Mouse (Mus musculus): ENCODE data around the gene Camk1. TPM values are rescaled to one million over a fixed set of nuclear protein-coding genes. Genes with fewer than 3 reads are reported as not detected.
"Not testable (repeated sequence)": the region's sequence is repeated elsewhere in the genome, so short reads cannot be mapped to it uniquely, and the experiment has no call there.

The Camk1 gene
- total RNA-seq, 4 experiments from 2014 or later: 37.4 to 43.2 (median 40.5) TPM

DNA sequence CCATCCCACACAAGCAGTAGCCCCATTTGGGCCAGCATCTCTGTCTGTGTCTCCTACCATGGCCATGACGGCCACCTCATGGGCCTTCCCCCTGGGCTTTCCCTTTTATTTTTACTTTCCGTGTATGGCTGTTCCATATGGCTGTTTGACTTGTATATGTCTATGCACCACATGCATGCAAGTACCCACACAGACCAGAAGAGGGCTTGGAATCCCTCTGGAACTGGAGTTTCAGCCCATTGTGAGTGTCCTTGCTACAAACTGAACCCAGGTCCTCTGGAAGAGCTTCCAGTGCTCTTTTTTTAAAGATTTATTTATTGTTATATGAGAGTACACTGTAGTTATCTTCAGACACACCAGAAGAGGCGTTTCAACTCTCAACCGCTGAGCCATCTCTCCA, 17.7 kb upstream of the Camk1 start:
- no peak for DNase-seq (ENCODE audit: low spot score in 2 of 2)

DNA sequence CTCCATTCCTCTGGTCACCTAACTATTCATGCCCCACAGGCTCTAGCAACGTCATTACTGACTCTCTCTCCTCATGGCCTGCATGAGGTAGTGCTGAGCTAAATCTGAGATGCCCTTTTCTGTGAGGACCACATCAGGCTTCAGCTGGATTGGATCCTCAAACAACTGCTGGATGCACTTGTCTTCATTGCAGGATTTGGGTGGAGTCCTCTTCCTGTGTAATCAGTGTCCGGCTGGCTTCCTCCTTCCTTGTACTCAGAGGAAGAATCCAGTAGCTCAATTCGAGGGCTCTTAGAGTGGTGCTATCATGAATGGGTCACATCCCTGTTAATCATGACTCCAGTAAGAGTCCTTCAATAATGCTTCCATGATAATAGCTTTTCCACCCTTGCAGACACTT, 9.9 kb upstream of the Camk1 start:
- no peak for DNase-seq (ENCODE audit: low spot score in 2 of 2)

GRCm38 (mm10) chr6:113352820-113353219, 9.0 kb upstream of the Camk1 start:
- DNase-seq (ENCODE audit: low spot score in 2 of 2): no peak

DNA sequence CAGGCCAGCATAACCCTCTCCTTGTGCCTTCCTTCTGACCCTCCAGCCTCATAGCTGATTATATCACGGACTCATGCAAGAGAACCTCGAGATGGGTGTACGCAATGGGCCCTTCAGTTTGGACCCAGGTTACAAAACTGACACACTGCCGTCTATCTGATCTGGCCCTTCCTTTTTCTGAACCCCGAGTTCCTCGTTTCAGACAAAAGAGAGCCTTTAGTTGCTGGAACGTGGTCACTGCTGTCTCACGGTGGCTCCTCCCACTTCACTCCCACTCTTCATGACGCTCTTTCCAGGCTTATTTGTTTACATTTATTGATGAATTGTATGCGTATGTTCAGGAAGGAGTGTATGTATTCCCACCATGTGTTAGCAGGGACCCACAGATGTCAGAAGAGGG, 7.9 kb upstream of the Camk1 start:
- DNase-seq (ENCODE audit: low spot score in 2 of 2): no peak

DNA sequence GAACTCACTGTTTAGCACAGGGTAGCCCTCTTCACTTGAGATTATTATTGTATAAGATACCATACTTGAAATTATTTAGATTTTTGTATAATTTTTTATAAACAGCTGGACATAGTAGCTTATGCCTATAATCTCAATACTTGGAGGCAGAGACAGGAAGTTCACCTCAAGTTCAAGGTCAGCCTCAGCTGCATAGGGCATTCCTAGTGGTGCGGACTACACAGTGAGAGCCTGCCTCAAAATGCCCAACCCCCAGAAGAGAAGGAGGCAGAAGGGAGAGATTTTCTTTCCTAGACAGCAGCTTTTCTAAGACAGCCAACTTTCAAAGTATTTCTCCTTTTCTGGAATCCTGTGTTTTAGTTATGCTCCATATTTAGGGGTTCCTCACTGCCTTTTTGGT, 7.4 kb upstream of the Camk1 start:
- no peak for DNase-seq (ENCODE audit: low spot score in 2 of 2)

DNA sequence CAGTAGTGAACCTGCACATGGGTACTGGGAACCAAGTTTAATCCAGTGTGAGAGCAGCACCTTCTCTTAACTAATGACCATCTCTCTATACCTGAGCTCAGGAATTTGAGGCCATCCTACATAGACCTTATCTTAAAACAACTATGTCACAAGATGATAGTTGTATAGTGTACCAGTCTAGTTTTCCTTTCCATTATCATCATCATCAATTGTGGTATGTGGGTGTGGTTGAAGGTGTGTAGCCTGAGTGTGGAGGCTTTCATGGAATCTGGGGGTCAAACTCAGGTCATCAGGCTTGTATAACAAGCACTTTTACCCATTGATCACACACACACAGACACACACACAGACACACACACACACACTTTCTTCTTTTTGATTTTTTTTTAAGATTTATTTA, 6.8 kb upstream of the Camk1 start:
- DNase-seq (ENCODE audit: low spot score in 2 of 2): no peak

DNA sequence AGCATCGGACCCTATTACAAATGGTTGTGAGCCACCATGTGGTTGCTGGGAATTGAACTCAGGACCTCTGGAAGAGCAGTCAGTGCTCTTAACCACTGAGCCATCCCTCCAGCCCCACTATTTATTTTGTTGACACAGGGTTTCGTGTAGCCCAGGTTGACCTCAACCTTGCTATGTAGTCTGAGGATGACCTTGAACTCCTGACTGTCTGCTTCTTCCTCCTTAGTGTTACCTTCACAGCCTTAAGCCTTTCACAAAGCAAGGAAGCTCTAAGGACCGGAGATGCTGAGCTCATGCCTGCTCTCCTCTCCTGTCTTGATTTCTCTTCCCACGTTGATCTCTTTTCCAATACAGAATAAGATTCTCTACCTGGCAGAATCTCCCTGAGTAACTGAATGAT, 3.1 kb upstream of the Camk1 start:
- DNase-seq (ENCODE audit: low spot score in 2 of 2): no peak

- peak; percentile 75 to 87 for DNase-seq (ENCODE audit: low spot score in 2 of 2)
Measured at GRCm38 (mm10) chr6:113344321-113344720, 537 bp upstream of the Camk1 start.

DNA sequence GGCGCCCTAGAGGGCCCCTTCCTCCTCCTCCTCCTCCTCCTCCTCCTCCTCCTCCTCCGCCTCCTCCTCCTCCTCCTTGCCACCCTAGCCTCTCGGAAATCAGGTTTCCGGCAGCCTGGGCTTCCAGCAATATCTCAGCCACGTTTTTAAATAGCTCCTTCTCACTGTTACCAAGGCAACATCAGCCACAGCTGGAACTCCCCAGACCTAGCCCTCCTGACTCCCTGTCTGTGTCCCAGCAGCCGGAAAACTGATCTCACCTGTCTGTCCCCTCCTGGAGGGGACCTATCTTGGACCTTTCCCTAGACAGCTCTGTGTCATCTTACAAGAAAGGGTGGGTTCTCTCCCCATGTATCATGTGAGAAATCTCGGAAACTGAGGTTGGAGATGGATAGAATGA, 1.5 kb downstream of the Camk1 start:
- DNase-seq (ENCODE audit: low spot score in 2 of 2): no peak

DNA sequence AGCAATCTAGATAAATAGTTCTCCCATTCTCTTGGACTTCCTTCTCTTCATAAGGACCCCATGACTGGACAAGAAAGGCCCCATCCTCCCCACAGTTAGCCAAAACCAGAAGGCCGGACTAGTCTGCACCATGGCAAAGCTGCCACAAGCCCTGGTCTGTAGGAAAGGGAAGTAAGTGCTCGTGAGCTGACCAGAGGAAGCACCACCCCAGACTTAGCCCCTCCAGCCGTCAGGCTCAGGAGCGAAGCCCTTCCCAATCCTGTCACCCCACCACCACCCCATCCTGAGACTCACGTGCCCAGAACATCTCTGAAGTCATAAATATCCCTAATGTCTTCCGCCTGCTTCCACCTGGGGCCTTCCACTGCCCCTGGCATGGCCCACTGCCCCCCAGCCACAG, 2.2 kb downstream of the Camk1 start:
- DNase-seq (ENCODE audit: low spot score in 2 of 2): no peak

DNA sequence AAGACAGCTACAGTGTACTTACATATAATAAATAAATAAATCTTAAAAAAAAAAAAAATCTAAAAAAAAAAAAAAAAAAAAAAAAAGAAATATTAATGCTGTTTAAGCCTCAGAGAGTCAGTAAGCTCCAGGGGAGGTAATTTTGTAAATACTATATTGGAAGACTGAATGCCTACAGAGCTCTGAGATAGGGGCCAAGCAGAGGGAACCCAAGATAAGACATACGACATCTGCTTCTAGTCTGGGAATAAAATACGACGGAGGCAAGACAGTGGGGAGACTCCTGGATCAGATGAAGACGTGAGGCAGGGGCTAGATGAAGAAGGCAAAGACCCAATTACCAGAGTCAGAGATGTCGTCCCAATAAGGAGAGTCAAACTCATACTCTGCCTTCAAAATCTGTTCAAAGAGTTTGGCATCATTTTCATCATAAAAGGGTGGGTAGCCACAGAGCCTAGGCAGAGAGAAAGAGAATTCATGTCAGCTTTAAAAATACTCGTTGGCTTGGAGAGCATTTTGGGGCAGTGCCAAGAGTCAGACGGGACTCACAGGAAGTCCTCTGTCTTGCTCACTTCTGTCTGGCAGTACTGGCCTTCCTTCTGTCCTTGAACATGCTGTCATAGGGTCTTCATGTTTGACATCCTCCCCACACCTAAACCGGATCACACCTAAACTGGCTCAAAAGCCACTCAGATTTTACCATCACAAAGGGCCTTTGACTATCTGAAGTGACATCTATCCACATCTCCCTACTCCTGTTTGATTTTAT, 6.7 kb downstream of the Camk1 start:
- DNase-seq (ENCODE audit: low spot score in 2 of 2): no peak

DNA sequence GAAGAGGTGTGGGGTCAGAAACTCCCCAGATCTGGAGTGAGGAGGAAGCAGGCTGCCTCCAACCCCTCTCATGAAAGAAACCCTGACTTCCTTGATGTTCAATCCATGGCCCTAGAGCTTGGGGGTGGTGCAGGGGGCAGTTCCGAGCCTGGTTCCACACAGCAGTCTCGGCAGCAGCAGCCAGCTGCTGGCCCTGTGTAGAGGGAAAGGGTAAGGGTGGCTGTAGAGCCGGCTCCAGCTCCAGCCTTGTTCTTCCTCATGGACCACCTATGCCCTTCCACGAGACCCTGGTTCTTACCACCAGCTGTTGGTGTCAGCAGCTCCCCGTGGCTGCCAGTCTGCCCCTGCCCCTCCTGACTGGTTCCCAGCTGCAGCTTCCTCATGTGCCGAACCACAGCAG, 9.6 kb downstream of the Camk1 start:
- DNase-seq (ENCODE audit: low spot score in 2 of 2): no peak

DNA sequence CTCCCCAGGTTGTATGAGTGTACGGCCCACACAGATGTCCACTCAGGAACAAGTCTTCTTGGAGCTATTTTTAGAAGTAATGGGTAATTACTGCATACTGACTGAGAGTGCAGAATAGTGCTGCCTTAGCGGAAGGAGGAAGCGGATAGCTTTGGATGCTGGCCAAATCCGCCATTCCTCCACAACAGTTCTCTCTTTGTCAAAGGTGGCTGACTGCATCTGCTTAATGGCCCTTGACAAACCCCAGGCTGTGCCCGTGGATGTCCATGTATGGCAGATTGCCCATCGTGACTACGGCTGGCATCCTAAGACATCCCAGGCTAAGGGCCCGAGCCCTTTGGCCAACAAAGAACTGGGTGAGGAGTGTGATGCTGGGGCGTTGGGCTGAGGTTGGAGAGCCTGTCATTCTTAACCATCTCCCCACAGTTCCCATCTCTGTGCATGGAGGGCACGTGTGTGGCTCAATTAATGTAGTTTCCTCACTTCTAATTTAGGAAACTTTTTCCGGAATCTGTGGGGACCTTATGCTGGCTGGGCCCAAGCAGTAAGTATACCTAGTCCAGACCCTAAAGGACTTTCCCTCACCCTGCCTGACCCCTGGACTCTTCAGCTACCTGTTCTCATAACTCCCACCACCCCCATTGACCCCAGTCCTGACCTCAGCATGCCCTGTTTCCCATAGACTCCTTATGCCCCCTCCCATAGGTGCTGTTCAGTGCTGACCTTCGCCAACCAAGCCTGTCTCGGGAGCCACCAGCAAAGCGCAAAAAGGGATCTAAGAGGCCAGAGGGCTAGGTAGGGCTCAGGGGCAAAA, 10.4 kb downstream of the Camk1 start:
- DNase-seq (ENCODE audit: low spot score in 2 of 2): no peak

DNA sequence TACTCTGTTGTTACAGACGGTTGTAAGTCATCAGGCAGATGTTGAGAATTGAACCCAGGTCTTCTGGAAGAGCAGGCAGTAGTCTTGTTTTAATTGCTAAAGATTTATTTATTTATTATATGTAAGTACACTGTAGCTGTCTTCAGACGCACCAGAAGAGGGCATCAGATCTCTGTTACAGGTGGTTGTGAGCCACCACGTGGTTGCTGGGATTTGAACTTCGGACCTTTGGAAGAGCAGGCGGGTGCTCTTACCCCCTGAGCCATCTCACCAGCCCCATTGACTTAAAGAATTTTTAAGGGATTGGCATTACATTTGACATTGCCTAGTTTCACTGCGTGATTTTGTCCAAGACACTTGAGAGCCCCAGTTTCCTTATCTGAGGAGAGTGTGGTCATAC, 11.1 kb downstream of the Camk1 start:
- not testable (repeated sequence) for DNase-seq (ENCODE audit: low spot score in 2 of 2)

GRCm38 (mm10) chr6:113331721-113332120, 12.1 kb downstream of the Camk1 start:
- DNase-seq (ENCODE audit: low spot score in 2 of 2): no peak

DNA sequence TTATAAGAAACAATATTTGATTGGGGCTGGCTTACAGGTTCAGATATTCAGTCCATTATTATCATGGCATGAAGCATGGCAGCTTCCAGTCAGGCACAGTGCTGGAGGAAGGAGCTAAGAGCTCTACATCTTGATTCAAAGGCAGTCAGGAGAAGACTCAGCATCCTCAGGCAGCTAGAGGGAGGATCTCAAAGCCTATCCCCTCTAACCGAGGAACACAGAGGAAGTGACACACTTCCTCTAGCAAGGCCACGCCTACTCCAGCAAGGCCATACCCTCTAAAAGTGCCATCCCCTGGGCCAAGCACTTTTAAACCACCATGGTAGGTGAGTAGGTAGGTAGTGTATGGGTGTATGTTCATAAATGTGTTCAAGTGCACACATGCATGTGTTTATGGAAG, 13.2 kb downstream of the Camk1 start:
- no peak for DNase-seq (ENCODE audit: low spot score in 2 of 2)

DNA sequence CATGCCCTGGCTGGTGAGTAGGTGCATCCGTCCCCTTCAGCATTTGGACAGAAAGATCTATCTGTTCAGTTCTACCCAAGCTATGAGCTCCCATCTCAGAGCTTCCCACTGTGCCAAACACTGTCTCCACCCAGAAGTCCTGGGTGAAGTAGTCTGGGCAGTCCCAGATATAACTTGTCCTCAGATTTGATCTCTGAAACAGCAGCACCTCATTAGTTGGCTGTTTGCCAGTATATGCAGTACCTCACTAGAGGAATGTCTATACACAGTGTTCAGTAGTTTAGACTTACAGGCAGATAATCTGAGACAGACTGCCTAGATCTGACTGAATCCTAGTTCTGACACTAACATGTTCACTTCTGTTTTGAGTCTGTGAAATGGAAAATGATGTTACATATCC, 14.4 kb downstream of the Camk1 start:
- no peak for DNase-seq (ENCODE audit: low spot score in 2 of 2)

DNA sequence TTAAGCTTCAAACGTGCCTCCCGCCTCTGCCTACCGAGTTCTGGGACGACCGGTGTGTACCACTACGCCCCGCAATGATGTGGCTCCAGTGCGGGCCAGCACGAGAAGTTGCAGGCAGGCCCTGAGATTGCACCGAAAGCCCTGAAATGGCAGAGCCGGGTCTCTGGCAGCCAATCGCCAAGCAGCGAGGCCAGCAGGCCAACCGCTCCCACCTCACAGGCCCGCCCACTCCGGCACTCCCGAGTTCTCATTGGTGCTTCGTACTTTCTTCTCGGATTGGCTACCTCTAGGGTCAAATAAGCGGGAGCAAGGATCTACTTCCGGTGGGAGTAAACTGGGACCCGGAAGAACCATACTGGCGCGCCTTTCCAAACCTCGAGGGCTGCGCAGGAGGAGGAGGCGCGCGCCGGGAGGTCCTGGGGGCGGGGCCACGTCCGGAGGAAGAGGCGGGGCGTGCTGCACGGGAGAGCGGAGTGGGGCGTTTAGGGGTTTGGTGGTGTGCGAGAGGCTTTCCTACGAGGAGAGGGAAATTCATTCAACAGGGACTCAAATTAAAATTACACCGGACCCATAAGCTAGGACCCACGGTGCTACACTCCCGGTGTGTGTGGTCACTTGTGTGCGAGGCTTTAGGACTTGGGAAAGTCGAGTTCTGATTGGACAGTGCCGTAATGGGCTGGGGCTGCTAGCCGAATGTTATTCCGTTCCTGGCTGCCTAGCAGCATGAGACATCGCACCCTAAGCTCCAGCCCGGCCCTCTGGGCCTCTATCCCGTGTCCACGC, 17.1 kb downstream of the Camk1 start, which contains the start of gene Ogg1:
Gene Ogg1, plus strand, starts transcription at position 440 of the 783 bp plus-strand sequence.
- peak; percentile 96 to 99 for DNase-seq (ENCODE audit: low spot score in 2 of 2)

DNA sequence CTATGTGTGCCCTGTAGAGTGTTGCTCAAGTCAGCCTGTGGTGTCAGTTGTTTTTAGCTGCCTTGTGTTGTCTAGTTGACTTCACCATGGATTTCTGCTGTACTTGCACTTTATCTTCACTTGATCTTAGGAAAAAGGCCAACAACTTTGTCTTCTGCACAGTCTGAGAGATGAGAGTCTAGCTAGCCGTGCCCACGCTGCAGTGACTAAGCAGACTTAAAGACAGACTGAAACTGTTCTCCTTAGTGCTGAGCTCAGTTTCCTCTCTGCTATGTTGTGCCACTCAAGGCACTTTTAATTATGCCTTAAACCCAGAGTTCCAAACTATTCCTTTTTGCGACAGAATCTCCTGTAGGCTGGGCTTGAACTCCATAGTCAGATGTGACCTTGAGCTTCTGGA, 27.8 kb downstream of the Camk1 start:
- DNase-seq (ENCODE audit: low spot score in 2 of 2): no peak

DNA sequence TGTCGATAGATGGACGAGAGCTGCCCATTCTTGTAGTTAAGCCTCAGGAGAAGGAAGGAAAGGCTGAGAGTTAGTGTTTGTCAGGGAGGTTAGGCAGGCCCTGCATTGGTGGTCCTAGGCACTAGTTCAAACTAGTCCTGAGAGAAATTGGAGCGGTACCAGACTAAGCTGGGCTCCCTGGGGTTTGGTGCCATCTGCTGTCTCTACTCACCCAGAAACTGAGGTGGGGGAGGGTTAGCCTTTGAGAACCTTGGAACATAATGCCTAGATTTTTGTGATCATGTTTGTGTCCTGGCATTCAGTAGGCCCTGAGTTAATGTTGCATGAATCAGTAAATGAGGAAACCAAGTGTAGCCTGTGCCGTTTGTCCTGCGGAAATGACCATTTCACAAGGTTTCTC, 35.6 kb downstream of the Camk1 start:
- DNase-seq (ENCODE audit: low spot score in 2 of 2): no peak

- DNase-seq (ENCODE audit: low spot score in 2 of 2): peak in 1 of 2 experiments; percentile 22
Measured at GRCm38 (mm10) chr6:113307481-113308121, 36.2 kb downstream of the Camk1 start.

DNA sequence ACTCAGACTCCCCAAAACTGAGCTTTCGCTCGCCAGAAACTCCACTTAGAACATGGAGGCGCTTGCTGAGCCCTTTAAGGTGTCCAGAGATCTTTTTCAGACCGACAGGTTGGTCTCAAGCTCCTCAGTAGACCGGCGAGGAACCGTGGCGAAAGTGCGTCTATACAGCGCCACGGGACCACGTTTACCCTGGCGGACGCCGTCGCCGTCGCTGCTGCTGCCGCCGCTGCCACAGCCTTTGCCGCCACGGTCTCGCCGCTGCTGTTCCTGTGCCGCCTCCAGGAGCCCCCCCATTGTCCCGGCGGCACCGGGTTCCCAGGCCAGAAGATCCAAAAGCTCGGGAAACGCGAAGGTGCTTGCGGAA, 36.8 kb downstream of the Camk1 start, which contains the start of gene Brpf1:
Gene Brpf1, plus strand, starts transcription at position 152 of the 364 bp plus-strand sequence.
- no peak for DNase-seq (ENCODE audit: low spot score in 2 of 2)

All from gastrocnemius, adult 8-10 months (tissue).